Mouse (Mus musculus): ENCODE measurements at regions not wholly inside any gene's neighbourhood (a gene's known extent, or its start where the extent isn't known, plus 50 kb on each side); places are given as distances from the start of the nearest gene placed in this dataset.

GRCm38 (mm10) chr4:82166826-82167225, 538.7 kb downstream of the Nfib start:
- peaks cover 3% of the 10 kb centered on the region for H3K27me3 ChIP-seq (replicated peaks)
- no peak for TF ChIP-seq GATA1 (IDR thresholded peaks at IDR 0.05; ENCODE audit: borderline replicate concordance, low read length)
- H3K4me1 ChIP-seq: peaks cover 16% of the 10 kb centered on the region
- no peak overlapping the region for H3K4me3 ChIP-seq (replicated peaks)
- no peaks in the 10 kb centered on the region for H3K36me3 ChIP-seq (replicated peaks; ENCODE audit: low read length)
- no peaks in the 10 kb centered on the region for H3K9me3 ChIP-seq

- Histone ChIP-seq H3K4me3 (replicated peaks) (no peak overlapping the region), H3K9me3 (no peaks in the 10 kb centered on the region), H3K36me3 (replicated peaks; ENCODE audit: low read length) (no peaks in the 10 kb centered on the region), H3K27me3 (replicated peaks) (peaks cover 3% of the 10 kb centered on the region), H3K4me1 (peaks cover 18% of the 10 kb centered on the region)
- TF ChIP-seq FLI1 (IDR thresholded peaks at IDR 0.05; ENCODE audit: low read length) (no peak), GATA1 (IDR thresholded peaks at IDR 0.05; ENCODE audit: borderline replicate concordance, low read length) (no peak)
Observed at GRCm38 (mm10) chr4:82166087-82166486, 539.5 kb downstream of the Nfib start.

DNA sequence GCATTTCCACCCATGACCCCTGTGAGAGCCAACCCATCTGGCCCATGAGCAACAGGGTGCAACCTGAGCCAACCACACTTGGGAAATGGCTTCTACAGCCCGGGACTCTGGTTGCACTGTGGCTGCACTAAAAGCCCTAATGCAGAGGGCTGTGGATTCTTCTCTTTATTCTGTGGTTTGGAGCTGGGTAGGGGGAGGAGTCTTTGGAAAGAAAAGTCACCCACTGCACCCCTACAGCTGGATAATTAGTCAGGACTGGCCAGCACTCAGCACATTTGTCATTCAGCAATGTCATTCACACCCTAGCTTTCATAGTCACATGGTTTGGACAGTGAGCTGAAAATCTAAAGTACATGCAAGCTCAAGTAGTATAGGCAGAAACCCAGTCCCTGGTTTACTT, 541.5 kb downstream of the Nfib start:
- peaks cover 27% of the 10 kb centered on the region for H3K4me1 ChIP-seq
- TF ChIP-seq FLI1 (IDR thresholded peaks at IDR 0.05; ENCODE audit: low read length): no peak
- no peak for TF ChIP-seq GATA1 (IDR thresholded peaks at IDR 0.05; ENCODE audit: borderline replicate concordance, low read length)
- H3K9me3 ChIP-seq: no peaks in the 10 kb centered on the region
- no peaks in the 10 kb centered on the region for H3K27me3 ChIP-seq (replicated peaks)
- no peak overlapping the region for H3K4me3 ChIP-seq (replicated peaks)
- no peaks in the 10 kb centered on the region for H3K36me3 ChIP-seq (replicated peaks; ENCODE audit: low read length)

DNA sequence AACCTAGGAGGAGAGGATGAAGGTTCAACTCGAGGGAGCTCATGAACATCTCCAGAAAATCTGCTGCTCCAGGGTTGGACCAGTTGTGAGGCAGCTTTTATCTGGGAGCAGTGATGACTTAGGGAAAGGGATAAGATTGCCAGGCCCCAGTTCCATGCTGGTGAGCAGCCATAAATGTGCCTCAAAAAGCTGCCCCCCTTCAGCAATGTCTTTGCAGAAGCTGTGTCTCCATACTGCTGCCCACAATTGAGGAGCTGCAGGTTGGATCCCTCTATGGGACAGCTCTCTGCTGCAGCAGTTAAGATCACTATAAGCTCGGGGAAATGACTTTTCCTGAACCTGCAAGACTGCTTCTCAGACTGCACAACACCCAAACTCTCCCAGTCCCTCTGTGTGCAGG, 543.7 kb downstream of the Nfib start:
- Histone ChIP-seq H3K4me1 (peaks cover 27% of the 10 kb centered on the region), H3K36me3 (replicated peaks; ENCODE audit: low read length) (no peaks in the 10 kb centered on the region), H3K4me3 (replicated peaks) (no peak overlapping the region), H3K27me3 (replicated peaks) (no peaks in the 10 kb centered on the region), H3K9me3 (no peaks in the 10 kb centered on the region)
- no peak for TF ChIP-seq GATA1 (IDR thresholded peaks at IDR 0.05; ENCODE audit: borderline replicate concordance, low read length)
- TF ChIP-seq FLI1 (IDR thresholded peaks at IDR 0.05; ENCODE audit: low read length): no peak

GRCm38 (mm10) chr4:82161232-82161631, 544.3 kb downstream of the Nfib start:
- H3K27me3 ChIP-seq (replicated peaks): no peaks in the 10 kb centered on the region
- H3K4me3 ChIP-seq (replicated peaks): no peak overlapping the region
- no peaks in the 10 kb centered on the region for H3K9me3 ChIP-seq

DNA sequence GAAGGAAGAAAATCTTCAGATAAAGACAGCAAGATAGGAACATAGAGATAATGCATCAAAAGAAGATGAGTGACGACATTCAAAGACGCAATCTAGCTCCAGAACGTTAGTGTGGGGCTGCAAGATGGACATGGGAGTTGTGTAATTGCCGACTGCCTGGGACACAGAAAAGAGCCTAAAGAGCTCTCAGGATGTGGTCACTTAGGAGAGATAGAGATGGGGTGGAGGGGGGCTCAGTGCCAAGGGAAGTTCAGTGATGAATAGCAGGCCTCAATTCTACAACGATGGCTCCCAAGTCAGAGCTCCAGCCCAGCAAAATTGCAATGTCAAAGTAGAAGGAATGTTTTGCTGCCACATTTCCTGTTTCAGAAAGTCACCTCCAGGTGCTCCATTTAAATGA, 545.3 kb downstream of the Nfib start:
- TF ChIP-seq FLI1 (IDR thresholded peaks at IDR 0.05; ENCODE audit: low read length) (no peak), GATA1 (IDR thresholded peaks at IDR 0.05; ENCODE audit: borderline replicate concordance, low read length) (no peak)
- no peak overlapping the region for H3K4me3 ChIP-seq (replicated peaks)
- peaks cover 27% of the 10 kb centered on the region for H3K4me1 ChIP-seq
- no peaks in the 10 kb centered on the region for H3K9me3 ChIP-seq
- no peaks in the 10 kb centered on the region for H3K36me3 ChIP-seq (replicated peaks; ENCODE audit: low read length)
- H3K27me3 ChIP-seq (replicated peaks): no peaks in the 10 kb centered on the region

More at GRCm38 (mm10) chr4:82161232-82161631, 544.3 kb downstream of the Nfib start:
- peaks cover 27% of the 10 kb centered on the region for H3K4me1 ChIP-seq
- TF ChIP-seq GATA1 (IDR thresholded peaks at IDR 0.05; ENCODE audit: borderline replicate concordance, low read length) (no peak), FLI1 (IDR thresholded peaks at IDR 0.05; ENCODE audit: low read length) (no peak)
- no peaks in the 10 kb centered on the region for H3K36me3 ChIP-seq (replicated peaks; ENCODE audit: low read length)

DNA sequence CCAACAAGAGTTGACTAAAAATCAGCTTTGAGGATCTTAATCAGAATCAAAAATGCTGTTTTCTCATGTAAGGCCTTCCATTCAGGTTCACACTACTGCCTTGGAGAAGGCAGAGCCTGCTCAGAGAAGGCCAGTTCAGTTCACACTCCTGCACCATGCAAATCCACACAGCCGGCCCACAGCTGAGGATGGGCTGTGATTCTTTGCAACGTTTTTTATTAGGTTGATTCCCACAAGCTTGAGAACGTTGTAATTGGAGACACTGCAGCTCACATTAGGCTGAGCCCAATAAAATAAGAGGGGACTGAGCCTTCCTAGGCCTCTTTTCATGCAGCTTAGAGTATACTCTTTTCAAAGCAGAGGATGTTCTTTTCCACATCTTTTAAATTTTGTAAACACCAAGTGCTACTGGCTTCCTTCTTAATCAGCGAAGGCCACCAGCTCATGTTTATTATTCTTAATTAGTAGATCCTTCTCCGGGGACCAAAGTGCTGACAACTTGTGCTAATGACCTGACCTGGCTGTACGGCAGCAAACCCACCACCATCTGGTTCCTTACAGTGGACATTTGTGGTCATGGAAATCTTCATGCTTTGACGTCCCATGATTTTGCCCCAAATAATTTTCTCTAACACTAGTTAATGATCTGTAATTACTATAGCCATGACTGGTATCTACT, 549.8 kb downstream of the Nfib start:
- Histone ChIP-seq H3K27me3 (replicated peaks) (no peaks in the 10 kb centered on the region), H3K36me3 (replicated peaks; ENCODE audit: low read length) (no peaks in the 10 kb centered on the region), H3K9me3 (0 out of 2 replicates have a peak, but pooled peaks cover 4% of the 10 kb centered on the region), H3K4me3 (replicated peaks) (no peak overlapping the region), H3K4me1 (peaks cover 9% of the 10 kb centered on the region)
- TF ChIP-seq GATA1 (IDR thresholded peaks at IDR 0.05; ENCODE audit: borderline replicate concordance, low read length): no peak
- no peak for TF ChIP-seq FLI1 (IDR thresholded peaks at IDR 0.05; ENCODE audit: low read length)

GRCm38 (mm10) chr4:82154021-82154555, 551.5 kb downstream of the Nfib start:
- Histone ChIP-seq H3K4me3 (replicated peaks) (no peak overlapping the region), H3K9me3 (0 out of 2 replicates have a peak, but pooled peaks cover 4% of the 10 kb centered on the region), H3K4me1 (no peaks in the 10 kb centered on the region), H3K27me3 (replicated peaks) (no peaks in the 10 kb centered on the region), H3K36me3 (replicated peaks; ENCODE audit: low read length) (no peaks in the 10 kb centered on the region)
- TF ChIP-seq FLI1 (IDR thresholded peaks at IDR 0.05; ENCODE audit: low read length) (no peak), GATA1 (IDR thresholded peaks at IDR 0.05; ENCODE audit: borderline replicate concordance, low read length) (no peak)

DNA sequence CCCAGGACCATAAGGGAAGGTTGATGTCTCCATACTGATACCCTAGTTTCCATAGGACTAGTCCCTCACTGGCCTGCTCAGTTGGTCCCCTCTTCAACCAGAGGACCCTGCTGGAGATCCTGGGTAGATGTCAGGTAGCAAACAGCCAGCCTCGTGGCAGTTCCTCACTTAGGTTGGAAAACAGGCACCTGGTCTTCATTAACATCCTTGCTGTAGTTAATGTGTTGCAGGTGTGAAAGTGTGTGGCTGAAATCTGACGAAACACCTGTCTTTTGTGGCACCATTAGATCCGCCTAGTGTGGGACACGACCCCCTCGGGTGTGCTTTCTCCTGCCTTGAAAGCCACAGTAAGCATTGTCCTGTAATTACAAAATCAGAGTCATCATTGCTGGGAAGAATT, 551.9 kb downstream of the Nfib start:
- H3K9me3 ChIP-seq: peaks cover 5% of the 10 kb centered on the region; the same call in 1 of the 2 replicates
- H3K4me3 ChIP-seq (replicated peaks): no peak overlapping the region
- H3K36me3 ChIP-seq (replicated peaks; ENCODE audit: low read length): no peaks in the 10 kb centered on the region
- no peaks in the 10 kb centered on the region for H3K27me3 ChIP-seq (replicated peaks)
- TF ChIP-seq FLI1 (IDR thresholded peaks at IDR 0.05; ENCODE audit: low read length): no peak
- TF ChIP-seq GATA1 (IDR thresholded peaks at IDR 0.05; ENCODE audit: borderline replicate concordance, low read length): no peak
- H3K4me1 ChIP-seq: no peaks in the 10 kb centered on the region

- no peaks in the 10 kb centered on the region for H3K4me1 ChIP-seq
- peaks cover 7% of the 10 kb centered on the region; the same call in 1 of the 2 replicates for H3K9me3 ChIP-seq
- H3K27me3 ChIP-seq (replicated peaks): no peaks in the 10 kb centered on the region
- H3K4me3 ChIP-seq (replicated peaks): no peak overlapping the region
- no peak for TF ChIP-seq GATA1 (IDR thresholded peaks at IDR 0.05; ENCODE audit: borderline replicate concordance, low read length)
- TF ChIP-seq FLI1 (IDR thresholded peaks at IDR 0.05; ENCODE audit: low read length): no peak
- no peaks in the 10 kb centered on the region for H3K36me3 ChIP-seq (replicated peaks; ENCODE audit: low read length)
Observed at GRCm38 (mm10) chr4:82149957-82150356, 555.6 kb downstream of the Nfib start.
